ENCODE assay signal across 20 mouse cellular contexts in the genomic region with DNA sequence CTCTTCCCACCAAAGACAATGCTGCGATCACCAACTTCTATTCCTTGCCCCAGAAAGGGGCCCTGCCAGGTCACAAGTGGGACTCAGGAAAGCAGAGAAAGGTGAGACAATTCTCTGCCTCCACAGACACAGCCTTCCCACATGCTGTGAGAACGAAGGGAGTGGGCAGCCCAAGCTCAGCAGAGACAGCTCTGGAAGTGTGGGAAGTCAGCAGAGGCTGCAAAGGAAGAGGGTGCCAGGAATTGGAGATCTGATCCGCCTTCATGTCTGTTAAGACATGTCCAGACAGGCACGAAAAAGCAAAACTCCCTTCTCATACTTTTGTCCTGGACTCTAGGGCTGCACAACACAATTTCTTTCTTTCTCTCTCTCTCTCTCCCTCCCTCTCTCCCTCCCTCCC. TPM values are rescaled to one million over a fixed set of nuclear protein-coding genes. Genes with fewer than 3 reads are reported as not detected.
A peak's percentile ranks its signal among the peaks of the same experiment; 100 is the strongest.
DNase-seq lines count a peak whose midpoint lies in the region; ATAC-seq and TF ChIP-seq lines count a peak whose summit lies in the region.
"Had no signal": no experiment of that assay in that cellular context is flagged by ENCODE, and none has a peak within 500 bp of the region (broad histone marks: within the 10 kb centered on the region; RNA-seq: fewer than 3 reads in every experiment).

No protein-coding gene starts in this region.

- peak overlapping the region; percentile 23; the same call in 1 of the 2 replicates for H3K27ac ChIP-seq in layer of hippocampus, adult 2 months
- H3K27ac ChIP-seq in hindbrain, embryonic 11.5 days (ENCODE audit: low read depth, low read length) = no peak overlapping the region
- H3K27ac ChIP-seq: heart, embryonic 13.5 days; limb, embryonic 15.5 days; liver, embryonic 15.5 days; midbrain, embryonic 12.5 days had no signal

- ATAC-seq in hindbrain, embryonic 11.5 days (ENCODE audit: low FRiP score) = no peak
- ATAC-seq: forebrain, embryonic 14.5 days; hindbrain, embryonic 16.5 days; lung, postnatal 0 days had no signal

- H3K27me3 ChIP-seq in hindbrain, embryonic 11.5 days (ENCODE audit: control insufficient read depth, insufficient read depth, low read length) = no peaks in the 10 kb centered on the region
- H3K27me3 ChIP-seq: embryonic facial prominence, embryonic 12.5 days; heart, embryonic 13.5 days; limb, embryonic 15.5 days; liver, embryonic 15.5 days; midbrain, embryonic 12.5 days had no signal

- H3K9ac ChIP-seq in hindbrain, embryonic 11.5 days (ENCODE audit: low read depth, low read length) = no peak overlapping the region
- H3K9ac ChIP-seq: embryonic facial prominence, embryonic 12.5 days; heart, embryonic 13.5 days; limb, embryonic 15.5 days; liver, embryonic 15.5 days; midbrain, embryonic 12.5 days had no signal

- WGBS in hindbrain, embryonic 11.5 days = 78% methylated on average over 4 of the region's 4 CpGs

- intact Hi-C loops in heart, postnatal 25 days (cut with DNase I) = no loop called here

- no peak for TF ChIP-seq CTCF in layer of hippocampus, adult 2 months (conservative IDR thresholded peaks at IDR 0.05)

- no peak overlapping the region for H3K4me2 ChIP-seq in hindbrain, embryonic 11.5 days (replicated peaks; ENCODE audit: low read depth, low read length)
- H3K4me2 ChIP-seq: embryonic facial prominence, embryonic 12.5 days; heart, embryonic 13.5 days; limb, embryonic 15.5 days; liver, embryonic 15.5 days; midbrain, embryonic 12.5 days had no signal

- H3K9me3 ChIP-seq in hindbrain, embryonic 11.5 days (ENCODE audit: control insufficient read depth, low read length) = no peaks in the 10 kb centered on the region
- H3K9me3 ChIP-seq: embryonic facial prominence, embryonic 12.5 days; heart, embryonic 13.5 days; limb, embryonic 15.5 days; liver, embryonic 15.5 days; midbrain, embryonic 12.5 days had no signal

- H3K36me3 ChIP-seq in hindbrain, embryonic 11.5 days (ENCODE audit: control insufficient read depth, insufficient read depth, low read length) = no peaks in the 10 kb centered on the region
- H3K36me3 ChIP-seq: embryonic facial prominence, embryonic 12.5 days; heart, embryonic 13.5 days; limb, embryonic 15.5 days; liver, embryonic 15.5 days; midbrain, embryonic 12.5 days had no signal

- DNase-seq in layer of hippocampus, adult 2 months (ENCODE audit: low spot score in 2 of 2) = peak; percentile 34 to 63
- no peak for DNase-seq in layer of hippocampus, postnatal 10 days (ENCODE audit: low spot score in 2 of 2)
- DNase-seq in thymus, postnatal 4 days = peak; percentile 41
- no peak for DNase-seq in thymus, adult 18-20 months
- DNase-seq in naive thymus-derived CD4-positive, alpha-beta T cell, adult 2 months (ENCODE audit: low read depth) = peak; percentile 30
- DNase-seq in heart, postnatal 25 days (ENCODE audit: low spot score) = no peak
- DNase-seq in hindbrain, embryonic 11.5 days (ENCODE audit: low spot score) = no peak
- no peak for DNase-seq in natural killer cell, adult 2 months (ENCODE audit: low spot score in 2 of 2)
- DNase-seq: B cell, adult 2 months; cerebellum, adult 9-10 months; heart, postnatal 36 days; kidney, adult 11 months had no signal

- H3K4me3 ChIP-seq in layer of hippocampus, adult 2 months = no peak overlapping the region
- H3K4me3 ChIP-seq in hindbrain, embryonic 11.5 days (ENCODE audit: low read depth, low read length) = no peak overlapping the region
- H3K4me3 ChIP-seq: embryonic facial prominence, embryonic 12.5 days; heart, embryonic 13.5 days; limb, embryonic 15.5 days; liver, embryonic 15.5 days; midbrain, embryonic 12.5 days had no signal

- H3K4me1 ChIP-seq in hindbrain, embryonic 11.5 days (replicated peaks; ENCODE audit: control insufficient read depth, insufficient read depth, low read length) = no peaks in the 10 kb centered on the region

RNA-seq across cellular contexts. Expression of gene Otulinl, which starts 12.1 kb away (rescaled TPM):
- 10 to 100 TPM; 27.6 to 31.8 TPM for total RNA-seq in layer of hippocampus, adult 2 months (2021)
- 10 to 100 TPM; 20.8 to 24.9 TPM for total RNA-seq in layer of hippocampus, postnatal 10 days (2021)
- total RNA-seq in heart, postnatal 25 days (2021) = 1 to 10 TPM; 2.7 to 3.6 TPM
- 6.9 and 9.7 TPM in 2 replicates for polyA plus RNA-seq in hindbrain, embryonic 11.5 days (2014; fragmentation: Nextera tagmentation; extraction: Ambion mirVana)

RNA-seq across cellular contexts. Expression of gene Otulin, which starts 38.8 kb away (rescaled TPM):
- total RNA-seq in layer of hippocampus, adult 2 months (2021) = 10 to 100 TPM; 19.4 to 23.1 TPM
- total RNA-seq in layer of hippocampus, postnatal 10 days (2021) = 10 to 100 TPM; 24.7 to 28.7 TPM
- 10 to 100 TPM; 22.4 to 26.8 TPM for total RNA-seq in heart, postnatal 25 days (2021)
- polyA plus RNA-seq in hindbrain, embryonic 11.5 days (2014; fragmentation: Nextera tagmentation; extraction: Ambion mirVana) = 31.8 and 32.0 TPM in 2 replicates

Comparison
In these comparisons a context has a peak if more than half of its experiments do, and no peak if none do; other contexts are left out.
1. DNase-seq: peak in layer of hippocampus, adult 2 months (2 of 2), thymus, postnatal 4 days (single experiment) and naive thymus-derived CD4-positive, alpha-beta T cell, adult 2 months (single experiment); none in layer of hippocampus, postnatal 10 days (0 of 2), thymus, adult 18-20 months (0 of 2), heart, postnatal 25 days (single experiment), hindbrain, embryonic 11.5 days (single experiment) and natural killer cell, adult 2 months (0 of 2).
2. RNA of gene Otulinl, which starts 12.1 kb away (total RNA-seq): 27.6 to 31.8 TPM in layer of hippocampus, adult 2 months and 20.8 to 24.9 TPM in layer of hippocampus, postnatal 10 days; 2.7 to 3.6 TPM in heart, postnatal 25 days; every median in the first group is over 4 times any median in the second.